Mouse (Mus musculus) embryonic fibroblast, embryonic 13.5 days (primary cell): ENCODE results near the gene Tnk1.

ENCODE experiments used
- CTCF ChIP-seq: IDR thresholded peaks from 2 replicates; pipeline ENCODE4 v1.5.1; 2011; ENCODE audit warnings: mild to moderate bottlenecking, control low read depth, low read length, moderate library complexity, borderline replicate concordance; ENCODE audit not compliant: insufficient read depth
- POLR2A ChIP-seq: IDR thresholded peaks from 2 replicates; pipeline ENCODE4 v1.6.1; 2011; ENCODE audit warnings: low read depth, mild to moderate bottlenecking, control low read depth, low read length, moderate library complexity

DNA sequence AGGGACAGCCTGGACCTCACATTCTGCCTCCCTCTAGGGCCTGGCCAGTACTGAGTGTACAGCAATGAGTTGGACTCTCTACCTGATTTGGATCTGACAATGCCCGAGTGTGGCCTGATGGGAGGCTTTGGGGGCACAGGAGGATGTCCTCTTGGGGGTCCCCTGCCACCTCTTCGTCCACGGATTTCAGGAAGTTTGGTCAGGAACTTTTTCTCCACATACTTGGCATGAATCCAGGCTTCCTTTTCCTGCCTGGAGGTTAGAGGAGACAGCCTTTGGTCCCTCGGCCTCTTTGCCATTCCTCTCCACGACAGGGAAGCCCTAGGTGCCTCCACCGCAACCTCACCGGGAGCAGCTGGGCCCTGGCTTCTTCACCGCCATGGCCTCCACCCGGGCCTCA, 25.7 kb upstream of the Tnk1 start:
- TF ChIP-seq POLR2A = no peak
- no peak for TF ChIP-seq CTCF
